Mouse (Mus musculus) C2C12 (cell line): Measurements from ENCODE around the gene Hspa12a. TPM values are rescaled to one million over a fixed set of nuclear protein-coding genes. Genes with fewer than 3 reads are reported as not detected.

Experiments
- H3K27me3 ChIP-seq: one replicate; pipeline ENCODE4 v1.6.1; 2011; ENCODE audit not compliant: control insufficient read depth, insufficient read depth, insufficient read length
- H3K36me3 ChIP-seq: one replicate; pipeline ENCODE4 v1.6.1; 2011; ENCODE audit not compliant: control insufficient read depth, insufficient read depth
- H3K4me3 ChIP-seq: one replicate; pipeline ENCODE4 v1.5.1; 2011; ENCODE audit warnings: mild to moderate bottlenecking, control low read depth; ENCODE audit not compliant: poor library complexity, insufficient read depth, severe bottlenecking
- H3K79me2 ChIP-seq: one replicate; pipeline ENCODE4 v1.6.1; 2011; ENCODE audit not compliant: control insufficient read depth, insufficient read depth
- H3K79me3 ChIP-seq: one replicate; pipeline ENCODE4 v1.6.1; 2011; ENCODE audit warnings: low read depth, control low read depth
- H3ac ChIP-seq: one replicate; pipeline ENCODE3; 2011; ENCODE audit warnings: low read depth; ENCODE audit not compliant: control insufficient read depth, insufficient read length
- CEBPB ChIP-seq: IDR thresholded peaks from one replicate; pipeline ENCODE4 v1.6.1; 2011; ENCODE audit warnings: low read depth, mild to moderate bottlenecking, control low read depth, moderate library complexity
- CTCF ChIP-seq: IDR thresholded peaks from one replicate; pipeline ENCODE4 v1.5.1; 2011; ENCODE audit not compliant: control insufficient read depth, insufficient read depth, insufficient read length
- FOSL1 ChIP-seq: IDR thresholded peaks from one replicate; pipeline ENCODE4 v1.8.0; 2011; ENCODE audit warnings: mild to moderate bottlenecking, low read length; ENCODE audit not compliant: poor library complexity, insufficient read depth, severe bottlenecking
- MAX ChIP-seq: IDR thresholded peaks from one replicate; pipeline ENCODE4 v1.6.1; 2011; ENCODE audit warnings: mild to moderate bottlenecking, control low read depth
- MYOD1 ChIP-seq: IDR thresholded peaks from one replicate; pipeline ENCODE4 v1.6.1; 2011; ENCODE audit warnings: low read depth; ENCODE audit not compliant: control insufficient read depth, insufficient read length
- MYOG ChIP-seq: IDR thresholded peaks from one replicate; pipeline ENCODE4 v1.6.1; 2011; ENCODE audit not compliant: control insufficient read depth, insufficient read length; ENCODE audit errors: extremely low read depth
- USF1 ChIP-seq: IDR thresholded peaks from one replicate; pipeline ENCODE4 v1.6.1; 2011; ENCODE audit warnings: low read depth, mild to moderate bottlenecking, control low read depth, moderate library complexity
- polyA plus RNA-seq: library from polyadenylated mRNA; unstranded; fragments of >200 nt; fragmentation: generic; extraction: Trizol; gene quantifications from one replicate; pipeline ENCODE4 v1.2.1, GENCODE M21; 2012; ENCODE audit warnings: missing spikeins

The Hspa12a gene
- polyA plus RNA-seq, 1 experiment, result 14.8 TPM

GRCm38 (mm10) chr19:58918597-58918996, 24.9 kb downstream of the Hspa12a start:
- Histone ChIP-seq H3K4me3 (no peak overlapping the region), H3K79me3 (no peaks in the 10 kb centered on the region), H3K79me2 (no peaks in the 10 kb centered on the region), H3K27me3 (peaks cover 6% of the 10 kb centered on the region), H3ac (no peak overlapping the region), H3K36me3 (no peaks in the 10 kb centered on the region)
- TF ChIP-seq FOSL1 (no peak), MYOD1 (no peak), MAX (no peak), USF1 (no peak), MYOG (no peak), CTCF (no peak), CEBPB (no peak)

DNA sequence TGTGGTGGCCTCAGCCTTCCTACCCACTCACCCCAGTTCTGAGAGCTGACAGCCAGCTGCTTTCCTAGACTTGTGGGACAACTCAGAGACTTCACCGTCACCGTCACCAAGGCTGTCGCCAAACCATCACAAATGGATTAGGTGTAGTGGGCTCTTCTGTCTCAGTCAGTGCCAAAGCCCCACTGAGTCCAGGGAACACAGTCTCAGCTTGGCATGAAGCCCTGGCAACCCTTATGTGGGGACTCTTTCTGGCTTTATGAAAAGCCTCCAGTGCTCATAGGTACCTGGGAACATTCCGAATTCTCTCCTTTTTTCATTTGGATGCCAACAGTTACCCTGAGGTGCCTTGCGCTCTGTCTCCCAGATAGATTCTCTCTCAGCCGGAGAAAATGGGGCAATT, 30.2 kb downstream of the Hspa12a start:
- TF ChIP-seq CEBPB, result no peak
- TF ChIP-seq MAX, result no peak
- TF ChIP-seq CTCF, result no peak
- TF ChIP-seq FOSL1, result no peak
- TF ChIP-seq MYOD1, result no peak
- TF ChIP-seq USF1, result no peak
- no peak for TF ChIP-seq MYOG
- H3ac ChIP-seq, result no peak overlapping the region
- H3K4me3 ChIP-seq, result no peak overlapping the region
- H3K79me2 ChIP-seq, result no peaks in the 10 kb centered on the region
- no peaks in the 10 kb centered on the region for H3K79me3 ChIP-seq
- no peaks in the 10 kb centered on the region for H3K36me3 ChIP-seq
- H3K27me3 ChIP-seq, result peaks cover 12% of the 10 kb centered on the region

GRCm38 (mm10) chr19:58911386-58911785, 32.1 kb downstream of the Hspa12a start:
- Histone ChIP-seq H3K4me3 (no peak overlapping the region), H3ac (no peak overlapping the region), H3K36me3 (no peaks in the 10 kb centered on the region), H3K79me3 (no peaks in the 10 kb centered on the region), H3K79me2 (no peaks in the 10 kb centered on the region), H3K27me3 (peaks cover 9% of the 10 kb centered on the region)
- TF ChIP-seq CEBPB, result no peak
- no peak for TF ChIP-seq MAX
- no peak for TF ChIP-seq MYOD1
- peak; percentile 40 for TF ChIP-seq CTCF
- no peak for TF ChIP-seq MYOG
- no peak for TF ChIP-seq FOSL1

GRCm38 (mm10) chr19:58910941-58911368, 32.5 kb downstream of the Hspa12a start:
- no peak overlapping the region for H3ac ChIP-seq
- H3K79me3 ChIP-seq, result no peaks in the 10 kb centered on the region
- H3K4me3 ChIP-seq, result no peak overlapping the region
- peaks cover 13% of the 10 kb centered on the region for H3K27me3 ChIP-seq
- no peaks in the 10 kb centered on the region for H3K36me3 ChIP-seq
- no peaks in the 10 kb centered on the region for H3K79me2 ChIP-seq
- no peak for TF ChIP-seq USF1
- no peak for TF ChIP-seq MYOG
- TF ChIP-seq MYOD1, result no peak

- Histone ChIP-seq H3K27me3 (peaks cover 11% of the 10 kb centered on the region), H3K36me3 (no peaks in the 10 kb centered on the region), H3ac (no peak overlapping the region), H3K79me3 (no peaks in the 10 kb centered on the region), H3K4me3 (no peak overlapping the region), H3K79me2 (no peaks in the 10 kb centered on the region)
- no peak for TF ChIP-seq CEBPB
- no peak for TF ChIP-seq CTCF
- no peak for TF ChIP-seq MAX
- TF ChIP-seq MYOG, result no peak
- TF ChIP-seq USF1, result no peak
- TF ChIP-seq MYOD1, result no peak
- no peak for TF ChIP-seq FOSL1
Observed at GRCm38 (mm10) chr19:58908018-58908417, 35.4 kb downstream of the Hspa12a start.

- Histone ChIP-seq H3K36me3 (no peaks in the 10 kb centered on the region), H3K4me3 (no peak overlapping the region), H3K27me3 (peaks cover 11% of the 10 kb centered on the region), H3K79me2 (no peaks in the 10 kb centered on the region), H3K79me3 (no peaks in the 10 kb centered on the region), H3ac (no peak overlapping the region)
- TF ChIP-seq MYOD1 (no peak), CEBPB (no peak), MYOG (no peak), CTCF (no peak), FOSL1 (no peak), MAX (no peak), USF1 (no peak)
Observed at GRCm38 (mm10) chr19:58906685-58907084, 36.8 kb downstream of the Hspa12a start.
